Mouse (Mus musculus) liver, embryonic 14.5 days (tissue): Measurements from ENCODE around the gene Siah2. TPM values are rescaled to one million over a fixed set of nuclear protein-coding genes. Genes with fewer than 3 reads are reported as not detected.

Source experiments
- ATAC-seq: fragments of 200-750 bp; cut with Nextera tagmentation; 2 replicates; pipeline ENCODE4 v1.8.0; 2017; ENCODE audit warnings: moderate number of reproducible peaks, mild to moderate bottlenecking, moderate library complexity; ENCODE audit not compliant: insufficient read depth
- DNase-seq, 3 experiments: peaks; one replicate each; pipeline ENCODE4 v3.0.0-alpha.2; 2012 to 2013; ENCODE audit warnings: low read depth in 3 of 3, low spot score in 3 of 3
- H3K27ac ChIP-seq: fragments of 300-500 bp; sonication (generic); 2 replicates; pipeline ENCODE4 v1.5.1; 2014; ENCODE audit warnings: moderate library complexity, mild to moderate bottlenecking, control low read depth, inconsistent platforms
- H3K27me3 ChIP-seq: fragments of 300-500 bp; sonication (generic); 2 replicates; pipeline ENCODE4 v1.6.1; 2014; ENCODE audit warnings: mild to moderate bottlenecking, low read length, moderate library complexity; ENCODE audit not compliant: control insufficient read depth, insufficient read depth
- H3K36me3 ChIP-seq: fragments of 300-500 bp; sonication (generic); replicated peaks from 2 replicates; pipeline ENCODE4 v1.6.1; 2014; ENCODE audit warnings: low read depth; ENCODE audit not compliant: control insufficient read depth, insufficient read depth
- H3K4me1 ChIP-seq, 2 experiments: fragments of 200-500 bp in 1 of 2; fragments of 300-500 bp in 1 of 2; sonication (generic) in 1 of 2; replicated peaks; 2 replicates each; pipeline ENCODE4 v1.6.1; 2012 to 2014; ENCODE audit warnings: antibody characterized with exemption in 1 of 2, inconsistent platforms in 1 of 2, low read length in 1 of 2; ENCODE audit not compliant: control insufficient read depth in 2 of 2, insufficient read depth in 2 of 2
- H3K4me2 ChIP-seq: fragments of 300-500 bp; sonication (generic); 2 replicates; pipeline ENCODE4 v1.6.1; 2014; ENCODE audit warnings: low read depth, mild to moderate bottlenecking, control low read depth, moderate library complexity
- H3K4me3 ChIP-seq, 2 experiments: fragments of 200-500 bp in 1 of 2; fragments of 300-500 bp in 1 of 2; sonication (generic) in 1 of 2; 2 replicates each; pipeline ENCODE4 v1.5.1; 2012 to 2014; ENCODE audit warnings: low read depth in 2 of 2, low read length in 2 of 2, mild to moderate bottlenecking in 2 of 2, control low read depth in 1 of 2, inconsistent platforms in 1 of 2, moderate library complexity in 1 of 2; ENCODE audit not compliant: insufficient read depth in 1 of 2
- H3K9ac ChIP-seq: fragments of 300-500 bp; sonication (generic); replicated peaks from 2 replicates; pipeline ENCODE4 v1.6.1; 2014; ENCODE audit warnings: mild to moderate bottlenecking, control low read depth, moderate library complexity
- H3K9me3 ChIP-seq: fragments of 300-500 bp; sonication (generic); 2 replicates; pipeline ENCODE4 v1.6.1; 2016; ENCODE audit warnings: low read length, mixed read lengths; ENCODE audit not compliant: control insufficient read depth
- CTCF ChIP-seq: IDR thresholded peaks from 2 replicates; pipeline ENCODE4 v1.5.1; 2016; ENCODE audit warnings: antibody characterized with exemption, low read depth, control low read depth
- EP300 ChIP-seq: IDR thresholded peaks from 2 replicates; pipeline ENCODE4 v1.6.1; 2016; ENCODE audit warnings: antibody characterized with exemption, low read depth
- WGBS: fragments of 180-500 bp; shearing (Covaris S2); extraction: QIAGEN DNeasy Blood & Tissue Kit; methylation state at CpG from one replicate; pipeline ENCODE4 v1.1.7; 2014; ENCODE audit not compliant: insufficient replicate concordance; 5-methylcytosine and 5-hydroxymethylcytosine counted together
- polyA plus RNA-seq, 2 experiments: library from polyadenylated mRNA; depleted of rRNA in 1 of 2; stranded (reverse) in 1 of 2; unstranded in 1 of 2; fragments of >200 nt; fragmentation: Nextera tagmentation in 1 of 2; extraction: Ambion mirVana in 1 of 2; gene quantifications; 2 replicates each; pipeline versions ENCODE4 v1.2.1 to v1.2.3; 2012 to 2014

The Siah2 gene
- polyA plus RNA-seq, 2 experiments: 2.8 to 4.7 TPM

DNA sequence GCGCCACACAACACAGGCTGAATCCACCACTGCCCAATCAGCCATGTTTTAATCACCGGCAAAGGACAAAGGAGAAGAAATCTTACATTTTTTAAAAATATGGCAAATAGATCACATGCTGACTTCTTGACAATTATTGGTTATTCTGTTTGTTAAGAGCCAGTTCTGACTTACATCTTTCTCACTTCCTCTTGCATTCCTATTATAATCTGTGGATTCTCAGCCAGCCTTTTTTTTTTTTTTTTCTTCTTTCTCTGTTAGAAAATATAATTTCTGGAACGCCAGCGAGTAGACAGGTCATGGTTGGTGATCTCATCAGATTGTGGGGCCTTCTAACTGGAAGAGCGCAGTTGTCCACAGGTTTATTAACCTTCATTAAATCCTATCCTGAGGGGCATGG lies 18.9 kb downstream of the Siah2 start:
- H3K27me3 ChIP-seq: no peaks in the 10 kb centered on the region
- H3K36me3 ChIP-seq: no peaks in the 10 kb centered on the region
- no peak for ATAC-seq
- no peak overlapping the region for H3K4me3 ChIP-seq
- H3K4me1 ChIP-seq: peaks cover 0 to 4% of the 10 kb centered on the region in 2 experiments; a peak in 1 of 4 replicates
- H3K27ac ChIP-seq: no peak overlapping the region
- WGBS: 88% methylated on average over 5 of the region's 5 CpGs
- TF ChIP-seq EP300 (no peak), CTCF (no peak)
- H3K4me2 ChIP-seq: no peak overlapping the region
- DNase-seq: no peak
- no peak overlapping the region for H3K9ac ChIP-seq
- H3K9me3 ChIP-seq: no peaks in the 10 kb centered on the region

GRCm38 (mm10) chr3:58672481-58673183 lies 19.6 kb downstream of the Siah2 start:
- DNase-seq: no peak
- Histone ChIP-seq H3K4me2 (no peak overlapping the region), H3K27ac (no peak overlapping the region), H3K27me3 (no peaks in the 10 kb centered on the region), H3K9ac (no peak overlapping the region), H3K4me1 (peaks cover 0 to 4% of the 10 kb centered on the region in 2 experiments; a peak in 1 of 4 replicates), H3K4me3 (no peak overlapping the region), H3K36me3 (no peaks in the 10 kb centered on the region), H3K9me3 (no peaks in the 10 kb centered on the region)
- TF ChIP-seq EP300: no peak
- no peak for TF ChIP-seq CTCF
- no peak for ATAC-seq
- WGBS: 49% methylated on average over 4 of the region's 4 CpGs

GRCm38 (mm10) chr3:58671616-58672250 lies 20.5 kb downstream of the Siah2 start:
- DNase-seq (no peak), ATAC-seq (no peak)
- no peak overlapping the region for H3K27ac ChIP-seq
- no peak for TF ChIP-seq EP300
- TF ChIP-seq CTCF: no peak
- H3K9ac ChIP-seq: no peak overlapping the region
- 34% methylated on average over 6 of the region's 6 CpGs for WGBS
- no peak overlapping the region for H3K4me3 ChIP-seq
- H3K4me1 ChIP-seq: peaks cover 0 to 4% of the 10 kb centered on the region in 2 experiments; a peak in 1 of 4 replicates
- no peaks in the 10 kb centered on the region for H3K36me3 ChIP-seq
- H3K27me3 ChIP-seq: no peaks in the 10 kb centered on the region
- H3K4me2 ChIP-seq: no peak overlapping the region
- no peaks in the 10 kb centered on the region for H3K9me3 ChIP-seq

DNA sequence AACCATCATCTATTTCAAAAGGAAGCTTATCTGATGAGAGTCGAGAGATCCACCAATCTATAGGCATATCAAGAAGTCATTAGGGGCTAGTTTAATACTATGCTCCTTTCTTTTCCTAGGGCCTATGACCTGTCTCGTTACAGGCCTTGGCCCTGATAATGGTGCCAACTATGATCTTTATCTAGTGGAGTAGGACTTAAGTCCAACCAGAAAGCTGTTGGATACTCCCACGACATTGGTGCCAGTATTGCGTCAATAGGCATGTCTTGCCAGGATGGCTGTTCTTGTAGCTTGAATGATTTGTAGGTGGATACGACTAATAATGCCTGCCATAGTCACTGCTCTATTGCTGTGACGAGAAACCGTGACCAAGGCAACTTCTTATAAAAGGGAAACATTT lies 28.2 kb downstream of the Siah2 start:
- no peaks in the 10 kb centered on the region for H3K4me1 ChIP-seq
- DNase-seq (no peak), ATAC-seq (no peak)
- H3K4me2 ChIP-seq: no peak overlapping the region
- H3K4me3 ChIP-seq: no peak overlapping the region
- H3K36me3 ChIP-seq: no peaks in the 10 kb centered on the region
- TF ChIP-seq CTCF: no peak
- no peaks in the 10 kb centered on the region for H3K27me3 ChIP-seq
- H3K9me3 ChIP-seq: no peaks in the 10 kb centered on the region
- whole genome bisulfite sequencing: 59% methylated on average over 7 of the region's 7 CpGs
- H3K9ac ChIP-seq: no peak overlapping the region
- H3K27ac ChIP-seq: no peak overlapping the region

- ATAC-seq (no peak), DNase-seq (no peak)
- H3K27me3 ChIP-seq: no peaks in the 10 kb centered on the region
- H3K36me3 ChIP-seq: no peaks in the 10 kb centered on the region
- H3K4me2 ChIP-seq: no peak overlapping the region
- WGBS: 69% methylated on average over 4 of the region's 4 CpGs
- no peak for TF ChIP-seq EP300
- TF ChIP-seq CTCF: no peak
- no peak overlapping the region for H3K4me3 ChIP-seq
- H3K27ac ChIP-seq: no peak overlapping the region
- no peak overlapping the region for H3K9ac ChIP-seq
- no peaks in the 10 kb centered on the region for H3K4me1 ChIP-seq
- H3K9me3 ChIP-seq: no peaks in the 10 kb centered on the region
Measured at GRCm38 (mm10) chr3:58660636-58661035, 31.6 kb downstream of the Siah2 start.
